Mouse (Mus musculus): Measurements from ENCODE around the gene Plxdc1.

Gene Plxdc1

DNA sequence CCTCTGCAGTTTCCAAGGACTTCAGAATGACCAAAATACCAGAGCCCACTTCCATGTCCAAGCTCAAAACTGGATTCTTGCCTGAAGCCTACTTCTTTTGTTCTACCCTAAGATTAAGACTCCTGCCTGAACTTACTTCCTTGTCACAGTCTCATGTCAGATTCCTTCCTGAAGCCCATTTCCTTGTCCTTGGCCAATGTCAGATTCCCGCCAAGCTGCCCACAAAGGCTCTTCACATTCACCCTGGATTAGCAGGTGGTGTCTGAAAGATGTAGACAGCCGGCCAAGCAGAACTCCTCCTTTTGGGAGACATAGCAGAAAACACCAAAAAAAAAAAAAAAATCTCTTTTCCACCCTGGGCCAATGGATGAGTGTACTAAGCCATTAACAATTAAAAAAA, 70.8 kb downstream of the Plxdc1 start:
- DNase-seq (ENCODE audit: low read depth, low spot score), result no peak

GRCm38 (mm10) chr11:97913111-97913510, 73.1 kb downstream of the Plxdc1 start:
- no peak for DNase-seq (ENCODE audit: low read depth, low spot score)

DNA sequence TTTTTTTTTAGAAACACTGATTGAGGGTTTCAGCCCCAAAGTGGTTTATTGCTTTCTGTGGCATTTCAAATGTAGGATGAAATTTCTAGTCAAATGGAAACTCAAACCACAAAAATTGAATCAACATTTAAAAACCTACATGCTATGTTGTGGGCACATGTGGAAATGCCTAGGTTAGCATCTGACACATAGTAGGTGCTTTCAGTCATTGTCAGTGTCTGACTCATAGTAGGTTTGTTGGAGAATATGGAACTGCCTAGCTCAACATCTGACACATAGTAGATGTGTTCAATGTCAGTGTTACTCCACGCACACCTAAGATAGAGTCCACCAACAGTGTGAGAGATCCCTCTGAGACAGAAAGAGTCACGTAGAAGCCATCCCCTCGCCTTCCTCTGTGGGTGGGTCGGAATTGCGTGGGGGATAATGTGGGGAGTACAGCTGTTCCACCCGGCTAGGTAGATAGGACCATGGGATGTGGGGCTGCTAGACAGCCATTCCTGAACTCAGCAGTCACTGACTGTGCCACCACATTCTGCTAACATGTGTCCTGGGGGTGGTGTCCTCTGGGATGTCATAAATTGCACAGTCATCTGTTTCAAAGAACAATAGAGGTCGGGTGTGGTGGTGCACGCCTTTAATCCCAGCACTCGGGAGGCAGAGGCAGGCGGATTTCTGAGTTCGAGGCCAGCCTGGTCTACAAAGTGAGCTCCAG, 77.5 kb downstream of the Plxdc1 start:
- DNase-seq (ENCODE audit: low read depth, low spot score), result no peak

DNA sequence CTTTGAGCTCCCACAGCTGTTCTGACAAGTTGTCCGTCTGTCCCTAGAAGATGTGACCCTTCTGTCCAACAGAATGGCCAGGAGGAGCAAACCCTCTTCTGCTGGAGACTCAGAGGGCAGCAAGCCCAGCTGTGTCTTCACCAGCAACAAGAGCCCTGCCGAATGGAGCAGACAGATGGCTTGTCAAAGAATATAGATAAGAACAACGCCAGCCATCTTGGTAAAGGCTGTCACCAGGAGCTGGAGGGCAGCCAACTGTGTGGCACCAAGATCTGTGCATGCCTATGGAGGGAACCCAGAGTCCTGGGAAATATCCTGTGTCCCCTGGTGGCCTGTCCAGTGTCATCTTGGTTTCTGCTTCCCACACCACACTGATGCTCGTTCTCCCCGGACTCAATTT, 78.3 kb downstream of the Plxdc1 start:
- no peak for DNase-seq (ENCODE audit: low read depth, low spot score)

DNA sequence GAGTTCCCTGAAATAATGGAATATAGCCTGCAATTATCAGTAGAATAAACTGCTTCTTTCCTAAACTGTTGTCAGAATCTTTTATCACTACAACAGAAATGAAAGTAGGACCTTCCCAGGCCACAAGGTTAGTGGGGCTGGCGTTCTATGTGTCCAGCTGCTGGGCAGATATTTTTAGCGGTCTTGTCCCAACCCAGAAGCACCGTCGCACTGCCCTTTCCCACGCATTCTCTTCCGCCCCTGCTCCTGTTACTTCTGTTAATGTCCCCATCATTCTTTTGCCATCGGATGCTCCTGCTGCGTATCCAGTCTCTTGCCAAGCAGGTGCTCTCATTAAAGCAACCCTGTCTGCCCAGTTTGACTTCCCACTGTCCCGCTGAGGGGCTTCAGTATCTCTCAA, 79.3 kb downstream of the Plxdc1 start:
- DNase-seq (ENCODE audit: low read depth, low spot score), result no peak

GRCm38 (mm10) chr11:97905941-97906340, 80.3 kb downstream of the Plxdc1 start:
- DNase-seq (ENCODE audit: low read depth, low spot score), result no peak

DNA sequence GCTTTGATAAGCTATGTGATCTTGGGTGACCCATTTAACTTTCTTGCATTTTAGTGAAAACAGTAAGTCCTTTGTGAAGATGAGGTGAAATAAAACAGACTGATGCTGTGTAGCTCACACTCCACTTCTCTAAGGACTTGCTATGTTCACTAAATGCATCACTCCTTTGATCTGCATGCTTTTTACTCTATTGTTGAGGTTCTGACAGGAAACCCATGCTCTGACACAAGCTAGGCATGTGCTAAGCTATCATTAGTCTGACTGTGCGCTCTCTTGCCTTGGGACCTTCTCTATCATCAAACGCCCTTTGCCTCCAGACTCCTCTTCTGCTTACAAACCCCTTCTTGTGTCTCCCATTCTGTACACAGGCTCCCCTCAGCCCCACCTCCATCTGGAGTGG, 80.7 kb downstream of the Plxdc1 start:
- no peak for DNase-seq (ENCODE audit: low read depth, low spot score)

GRCm38 (mm10) chr11:97904801-97905200, 81.4 kb downstream of the Plxdc1 start:
- DNase-seq (ENCODE audit: low read depth, low spot score), result no peak

- no peak for DNase-seq (ENCODE audit: low read depth, low spot score)
These were observed 84.4 kb downstream of the Plxdc1 start for GRCm38 (mm10) chr11:97901806-97902205.

GRCm38 (mm10) chr11:97899822-97900221, 86.4 kb downstream of the Plxdc1 start:
- peak; percentile 68 for DNase-seq (ENCODE audit: low read depth, low spot score)

DNA sequence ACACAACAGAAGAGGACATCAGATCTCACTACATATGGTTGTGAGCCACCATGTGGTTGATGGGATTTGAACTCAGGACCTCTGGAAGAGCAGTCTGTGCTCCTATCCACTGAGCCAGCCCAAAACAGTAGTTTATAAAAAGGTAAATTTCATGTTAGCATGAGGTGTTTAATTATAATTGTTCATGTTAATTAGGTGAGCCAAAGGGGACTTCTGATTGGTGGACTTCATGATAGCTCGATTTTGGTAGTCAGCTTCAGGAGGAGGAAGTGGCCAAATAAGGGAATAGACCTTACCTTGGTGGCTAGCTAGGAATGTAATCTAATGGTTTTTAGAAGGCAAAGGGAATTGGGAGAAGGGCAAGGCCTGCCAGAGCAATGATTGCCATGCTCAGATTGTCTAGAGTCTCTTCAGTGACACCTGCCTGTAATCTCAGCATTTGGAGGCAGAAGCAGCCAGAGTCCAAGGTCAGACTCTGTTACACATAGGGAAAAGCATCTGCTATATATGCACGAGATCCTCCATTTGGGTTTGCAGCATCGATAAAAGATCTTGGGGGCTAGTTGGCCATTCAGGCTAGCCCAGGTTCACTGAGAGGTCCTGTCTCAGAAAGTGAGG, 88.6 kb downstream of the Plxdc1 start:
- DNase-seq (ENCODE audit: low read depth, low spot score), result no peak

DNA sequence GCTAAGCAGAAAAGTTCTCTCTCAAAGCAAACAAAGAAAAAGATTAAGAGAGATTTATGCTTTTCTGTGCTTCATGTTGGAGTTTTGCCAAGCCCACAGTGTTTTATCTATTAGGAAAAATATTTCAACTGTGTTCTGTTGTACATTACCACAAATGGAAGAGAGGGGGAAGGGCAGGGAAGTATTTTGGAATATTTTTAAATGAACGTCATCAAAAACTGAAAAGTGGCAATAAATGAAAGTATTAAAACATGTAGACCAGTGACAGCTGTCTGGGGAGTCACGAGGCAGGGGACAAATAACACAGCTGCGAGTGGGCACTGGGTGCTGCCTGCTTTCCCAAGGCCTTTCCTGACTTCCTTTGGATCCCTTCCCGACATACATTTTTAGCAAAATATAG, 89.6 kb downstream of the Plxdc1 start:
- DNase-seq (ENCODE audit: low read depth, low spot score), result no peak

DNA sequence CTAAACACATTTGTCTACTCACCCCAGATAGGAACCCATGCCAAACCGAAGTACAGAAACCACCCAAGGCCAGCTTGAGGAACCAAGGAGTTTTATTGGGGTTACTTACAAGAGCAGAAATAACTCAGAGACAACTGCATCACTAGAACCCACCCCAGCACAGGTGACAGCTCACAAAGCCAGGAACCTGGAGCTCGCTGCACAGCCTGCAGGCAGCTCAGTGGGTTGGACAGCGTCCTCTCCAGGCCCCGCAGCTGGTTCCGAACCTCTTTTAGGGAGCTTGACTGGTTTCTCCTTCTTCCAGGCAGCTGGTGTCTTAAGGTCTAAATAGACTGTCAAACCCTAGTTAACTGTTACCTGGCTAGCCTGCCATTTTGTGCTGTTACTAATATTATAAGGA, 94.4 kb downstream of the Plxdc1 start:
- DNase-seq (ENCODE audit: low read depth, low spot score), result no peak

DNA sequence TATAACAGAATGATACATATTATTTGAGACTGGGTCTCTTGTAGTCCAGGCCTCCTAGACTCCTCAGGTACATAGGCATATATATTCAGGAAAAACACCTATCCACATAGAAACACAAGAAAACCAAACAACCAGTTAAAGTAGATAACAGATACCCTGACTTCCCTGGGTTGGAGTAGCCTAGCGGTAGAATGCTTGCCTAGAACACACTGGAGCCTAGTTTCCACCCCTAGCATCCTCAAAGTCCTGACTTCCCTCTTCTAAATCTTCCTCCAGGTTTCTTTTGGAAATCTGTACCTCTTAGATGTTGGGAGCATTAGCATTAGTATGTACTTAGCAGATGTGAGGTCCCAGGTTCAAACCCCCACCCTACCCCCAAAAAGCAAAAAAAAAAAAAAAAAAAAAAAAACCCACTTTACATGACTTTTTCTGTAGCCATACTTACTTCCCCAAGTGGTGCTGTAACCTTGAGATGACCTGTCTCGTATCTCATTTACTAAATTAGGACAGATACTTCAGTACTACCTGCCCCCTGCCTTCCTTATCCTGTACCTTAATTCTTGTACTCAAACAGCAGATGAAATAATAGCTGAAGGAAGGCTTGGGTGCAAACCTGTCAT, 100.8 kb downstream of the Plxdc1 start:
- no peak for DNase-seq (ENCODE audit: low read depth, low spot score)

DNA sequence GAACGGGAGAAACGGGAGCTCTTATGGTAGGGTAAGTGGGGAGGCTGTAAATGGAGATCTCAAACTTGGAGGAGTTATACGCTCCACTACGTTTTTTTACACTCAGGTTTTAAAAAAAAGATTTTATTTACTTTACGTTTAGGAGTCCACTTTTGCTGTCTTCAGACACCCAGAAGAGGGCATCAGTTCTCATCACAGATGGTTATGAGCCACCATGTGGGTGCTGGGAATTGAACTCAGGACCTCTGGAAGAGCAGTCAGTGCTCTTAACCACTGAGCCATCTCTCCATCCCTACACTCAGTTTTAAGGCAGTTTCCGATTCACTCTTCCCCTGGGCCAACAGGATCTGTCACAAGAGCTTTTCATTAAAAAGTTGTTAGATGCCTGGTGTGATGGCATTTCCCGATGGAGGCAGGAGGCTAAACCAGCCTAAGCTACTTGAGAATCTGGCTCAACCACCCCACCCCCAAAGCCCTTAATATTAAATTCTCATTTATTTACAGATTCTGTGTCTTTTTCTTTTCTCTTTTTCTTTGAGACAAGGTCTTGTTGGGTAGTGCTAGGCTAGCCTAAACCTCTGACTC, 101.6 kb downstream of the Plxdc1 start:
- DNase-seq (ENCODE audit: low read depth, low spot score), result peak; percentile 12

- DNase-seq (ENCODE audit: low read depth, low spot score), result peak; percentile 97
These were observed 102.2 kb downstream of the Plxdc1 start, which contains the start of gene Fbxo47 for GRCm38 (mm10) chr11:97883918-97884600. TSS of gene Fbxo47 (minus strand) at chr11:97884154.

GRCm38 (mm10) chr11:97883542-97883917, 102.7 kb downstream of the Plxdc1 start:
- peak; percentile 80 for DNase-seq (ENCODE audit: low read depth, low spot score)

GRCm38 (mm10) chr11:97880362-97880761, 105.9 kb downstream of the Plxdc1 start:
- DNase-seq (ENCODE audit: low read depth, low spot score), result no peak

GRCm38 (mm10) chr11:97877341-97877740, 108.9 kb downstream of the Plxdc1 start:
- no peak for DNase-seq (ENCODE audit: low read depth, low spot score)

- DNase-seq (ENCODE audit: low read depth, low spot score), result no peak
These were observed 111.8 kb downstream of the Plxdc1 start for GRCm38 (mm10) chr11:97874396-97874795.
